Mouse (Mus musculus) erythroblast, embryonic 14.5 days (primary cell): Measurements from ENCODE around the gene Ncoa7.

Experiments
- GATA1 ChIP-seq: IDR thresholded peaks from 2 replicates; pipeline ENCODE4 v1.6.1; 2012; ENCODE audit warnings: low read length, inconsistent platforms, mixed read lengths
- TAL1 ChIP-seq: IDR thresholded peaks from 3 replicates; pipeline ENCODE4 v1.6.1; 2012; ENCODE audit warnings: low read length, inconsistent platforms, mixed read lengths

- no peak for TF ChIP-seq GATA1
- TF ChIP-seq TAL1, result no peak
Measured at GRCm38 (mm10) chr10:30720556-30720955, 82.6 kb downstream of the Ncoa7 start.
